Mouse (Mus musculus): Measurements from ENCODE around the gene Zfp385c. TPM values are rescaled to one million over a fixed set of nuclear protein-coding genes. Genes with fewer than 3 reads are reported as not detected.

The Zfp385c gene
- polyA plus RNA-seq, 1 experiment from 2014 or later: 1.5 TPM

DNA sequence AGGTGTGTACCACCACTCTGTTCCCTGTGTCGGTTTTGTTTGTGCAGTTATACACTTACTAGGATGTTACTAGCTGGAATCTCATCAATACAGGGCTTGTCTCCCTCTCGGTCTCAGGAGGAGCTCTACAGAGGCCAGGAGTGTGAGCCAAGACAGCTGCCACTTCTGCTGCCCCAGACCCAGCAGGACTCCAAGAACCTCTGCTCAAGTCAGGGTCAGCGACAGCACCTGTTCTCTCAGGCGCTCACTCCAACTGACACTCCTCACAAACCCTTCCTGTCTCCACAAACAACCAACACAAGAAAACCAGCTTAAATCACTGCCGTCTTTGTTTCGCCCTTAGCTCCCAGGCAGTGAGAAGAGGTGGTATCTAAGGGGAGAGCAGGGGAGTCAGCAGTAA, 36.3 kb upstream of the Zfp385c start:
- H3K4me3 ChIP-seq: no peak overlapping the region
- H3K9ac ChIP-seq: no peak overlapping the region
- no peak for ATAC-seq (ENCODE audit: insufficient number of reproducible peaks, insufficient read depth, low FRiP score, low TSS enrichment)
- WGBS: 80% methylated on average over 6 of the region's 6 CpGs
- peaks cover 13% of the 10 kb centered on the region for H3K4me1 ChIP-seq
- no peak overlapping the region for H3K27ac ChIP-seq
- H3K4me2 ChIP-seq (replicated peaks): no peak overlapping the region
- H3K36me3 ChIP-seq: peaks cover 16% of the 10 kb centered on the region
- H3K27me3 ChIP-seq: no peaks in the 10 kb centered on the region
- H3K9me3 ChIP-seq: no peaks in the 10 kb centered on the region

DNA sequence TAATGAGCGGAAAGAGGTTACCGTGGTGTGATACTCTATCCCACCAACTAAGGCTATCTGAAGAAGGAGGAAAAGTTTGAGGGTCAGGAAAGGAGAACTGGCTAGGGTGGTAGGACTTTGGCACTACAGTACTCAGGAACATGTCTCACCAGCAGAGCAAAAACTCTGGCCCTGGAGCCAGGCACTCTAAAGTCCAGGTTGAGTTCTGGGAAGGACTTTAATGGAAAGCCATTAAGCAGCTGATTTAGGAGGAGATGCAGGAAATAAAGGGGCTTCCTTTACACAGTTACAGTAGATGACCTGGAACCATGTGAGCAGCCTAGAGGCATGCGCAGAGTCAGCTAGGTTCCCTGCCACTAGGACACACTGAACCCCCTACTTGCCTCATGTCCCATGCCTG, 34.9 kb upstream of the Zfp385c start:
- Histone ChIP-seq H3K4me1 (peaks cover 13% of the 10 kb centered on the region), H3K4me2 (replicated peaks) (no peak overlapping the region), H3K27me3 (no peaks in the 10 kb centered on the region), H3K4me3 (no peak overlapping the region), H3K36me3 (peaks cover 16% of the 10 kb centered on the region; the same call in 1 of the 2 replicates), H3K9ac (no peak overlapping the region), H3K27ac (no peak overlapping the region), H3K9me3 (no peaks in the 10 kb centered on the region)
- 86% methylated on average over 3 of the region's 3 CpGs for WGBS
- no peak for ATAC-seq (ENCODE audit: insufficient number of reproducible peaks, insufficient read depth, low FRiP score, low TSS enrichment)

DNA sequence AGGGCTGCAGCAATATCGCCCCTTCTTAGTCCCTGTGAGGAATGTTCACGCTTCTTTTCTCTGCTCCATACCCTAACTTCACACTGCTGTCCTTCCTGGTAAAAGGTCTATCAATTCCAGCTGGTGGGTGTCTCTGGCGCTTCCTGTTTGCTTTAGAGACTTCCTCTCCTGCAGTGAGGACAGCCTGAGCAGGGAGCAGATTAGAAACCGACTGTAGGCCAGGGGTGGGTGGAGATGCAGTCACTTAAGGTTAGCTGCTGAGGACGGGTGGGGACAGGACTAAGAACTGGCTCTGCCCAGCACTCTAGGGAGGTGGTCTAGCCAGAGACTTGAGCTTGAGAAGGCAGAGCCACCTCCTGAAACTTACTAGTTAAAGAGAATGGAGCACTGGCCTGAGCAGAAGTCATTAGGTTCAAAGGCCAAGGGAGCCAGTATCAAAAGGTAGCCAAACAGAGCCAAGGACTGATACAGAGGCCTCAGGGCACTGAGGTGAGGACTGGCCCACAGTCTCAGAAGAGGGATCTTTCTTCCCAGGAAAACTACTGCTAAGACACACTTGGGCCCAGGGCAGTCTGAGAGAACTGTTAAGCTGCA, 32.8 kb upstream of the Zfp385c start:
- H3K9ac ChIP-seq: no peak overlapping the region
- no peaks in the 10 kb centered on the region for H3K9me3 ChIP-seq
- H3K27ac ChIP-seq: 0 out of 2 replicates have a peak overlapping the region, but pooled peaks have one; percentile 46
- no peak for ATAC-seq (ENCODE audit: insufficient number of reproducible peaks, insufficient read depth, low FRiP score, low TSS enrichment)
- WGBS: 24% methylated on average over 5 of the region's 5 CpGs
- no peak overlapping the region for H3K4me2 ChIP-seq (replicated peaks)
- peaks cover 16% of the 10 kb centered on the region; the same call in 1 of the 2 replicates for H3K36me3 ChIP-seq
- H3K4me1 ChIP-seq: peaks cover 13% of the 10 kb centered on the region
- H3K27me3 ChIP-seq: no peaks in the 10 kb centered on the region
- no peak overlapping the region for H3K4me3 ChIP-seq

DNA sequence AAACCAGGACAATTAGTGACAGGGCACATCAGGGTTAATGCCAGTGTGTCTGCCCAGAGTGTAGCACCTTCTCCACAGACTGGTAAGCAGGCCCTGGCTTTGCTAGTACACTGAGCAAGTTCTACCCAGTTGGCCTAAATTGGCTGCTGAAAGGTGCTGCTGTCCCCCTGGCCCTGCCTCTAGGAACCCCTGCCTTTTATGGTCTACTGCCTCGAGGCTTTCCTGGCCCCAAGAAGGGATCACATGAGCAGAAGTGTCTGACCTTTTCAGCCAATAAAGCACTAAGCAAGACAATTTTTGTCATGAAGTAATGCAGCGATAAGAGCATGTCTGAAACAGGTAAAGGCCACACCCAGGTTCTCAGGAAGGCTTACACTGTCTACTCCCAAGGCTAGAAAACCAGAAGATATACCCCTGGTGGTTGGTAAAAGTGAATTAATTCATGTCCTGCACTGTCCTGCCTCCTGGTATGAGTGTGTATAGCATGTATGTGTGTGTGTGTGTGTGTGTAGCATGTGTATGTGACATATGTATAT, 30.3 kb upstream of the Zfp385c start:
- Histone ChIP-seq H3K4me3 (no peak overlapping the region), H3K4me1 (peaks cover 13% of the 10 kb centered on the region), H3K36me3 (peaks cover 24% of the 10 kb centered on the region), H3K27me3 (no peaks in the 10 kb centered on the region), H3K9ac (no peak overlapping the region), H3K4me2 (replicated peaks) (no peak overlapping the region), H3K9me3 (no peaks in the 10 kb centered on the region), H3K27ac (no peak overlapping the region)
- ATAC-seq (ENCODE audit: insufficient number of reproducible peaks, insufficient read depth, low FRiP score, low TSS enrichment): no peak
- 61% methylated on average over 2 of the region's 2 CpGs for WGBS

DNA sequence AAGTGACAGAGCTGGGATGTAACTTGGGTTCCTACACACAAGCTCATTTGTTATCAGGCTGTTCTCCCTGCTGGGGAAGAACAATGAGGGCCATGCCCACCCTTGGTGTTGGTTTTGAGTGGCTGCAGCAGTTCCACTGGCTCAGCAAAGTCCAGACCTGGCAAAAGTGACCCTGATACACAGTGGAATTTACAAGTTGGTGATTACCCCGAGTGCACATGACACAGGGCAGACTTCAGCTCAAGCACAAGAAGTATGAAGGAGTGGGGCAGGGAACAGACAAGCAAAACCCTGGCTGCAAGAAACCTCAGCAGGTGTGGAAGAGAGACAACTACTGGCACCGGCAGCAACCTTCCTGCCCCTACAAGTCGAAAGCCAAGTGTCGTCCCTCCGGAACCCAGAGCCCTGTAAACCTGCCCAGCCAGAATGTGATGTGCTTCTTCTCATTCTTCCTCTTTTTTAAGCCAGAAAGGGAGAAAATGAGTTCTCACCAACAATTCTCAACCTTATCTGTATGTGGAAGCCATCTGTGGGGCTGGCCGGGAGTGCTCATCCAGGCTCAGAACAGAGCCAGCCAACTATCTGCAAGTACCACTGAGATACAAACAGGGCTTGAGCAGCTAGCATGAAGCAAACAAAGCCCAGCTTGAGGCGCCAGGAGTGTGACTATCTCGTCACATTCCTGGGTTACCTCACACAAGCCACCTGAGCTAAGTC, 29.7 kb upstream of the Zfp385c start:
- H3K9me3 ChIP-seq: no peaks in the 10 kb centered on the region
- peaks cover 30% of the 10 kb centered on the region for H3K36me3 ChIP-seq
- H3K9ac ChIP-seq: no peak overlapping the region
- H3K4me3 ChIP-seq: no peak overlapping the region
- H3K4me1 ChIP-seq: peaks cover 13% of the 10 kb centered on the region
- 75% methylated on average over 8 of the region's 8 CpGs for WGBS
- H3K27ac ChIP-seq: no peak overlapping the region
- H3K4me2 ChIP-seq (replicated peaks): no peak overlapping the region
- no peak for ATAC-seq (ENCODE audit: insufficient number of reproducible peaks, insufficient read depth, low FRiP score, low TSS enrichment)
- no peaks in the 10 kb centered on the region for H3K27me3 ChIP-seq

DNA sequence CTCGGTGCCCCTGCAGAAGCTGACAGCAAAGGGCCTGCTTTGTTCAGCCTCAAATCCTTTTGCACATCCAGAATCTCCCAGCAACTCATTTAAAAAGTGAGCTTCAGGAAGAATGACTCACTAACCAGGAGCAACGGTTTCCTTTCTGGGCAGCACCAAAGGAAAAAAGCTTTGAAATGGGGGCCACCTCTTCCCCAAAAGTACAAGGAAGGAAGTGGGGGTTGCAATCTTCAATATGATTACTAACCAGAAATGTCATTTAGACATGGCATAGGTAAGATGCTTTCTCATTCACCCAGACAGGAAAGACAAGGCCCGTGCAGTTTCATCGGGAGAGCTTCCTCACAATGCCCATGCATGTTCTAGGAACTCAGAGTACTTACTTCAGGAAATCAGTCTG, 29.0 kb upstream of the Zfp385c start:
- Histone ChIP-seq H3K4me1 (peaks cover 13% of the 10 kb centered on the region), H3K4me2 (replicated peaks) (no peak overlapping the region), H3K9me3 (no peaks in the 10 kb centered on the region), H3K36me3 (peaks cover 36% of the 10 kb centered on the region), H3K4me3 (no peak overlapping the region), H3K27ac (no peak overlapping the region), H3K27me3 (no peaks in the 10 kb centered on the region), H3K9ac (no peak overlapping the region; the same call in 1 of the 2 replicates)
- no peak for ATAC-seq (ENCODE audit: insufficient number of reproducible peaks, insufficient read depth, low FRiP score, low TSS enrichment)
- 72% methylated on average over 4 of the region's 4 CpGs for WGBS

DNA sequence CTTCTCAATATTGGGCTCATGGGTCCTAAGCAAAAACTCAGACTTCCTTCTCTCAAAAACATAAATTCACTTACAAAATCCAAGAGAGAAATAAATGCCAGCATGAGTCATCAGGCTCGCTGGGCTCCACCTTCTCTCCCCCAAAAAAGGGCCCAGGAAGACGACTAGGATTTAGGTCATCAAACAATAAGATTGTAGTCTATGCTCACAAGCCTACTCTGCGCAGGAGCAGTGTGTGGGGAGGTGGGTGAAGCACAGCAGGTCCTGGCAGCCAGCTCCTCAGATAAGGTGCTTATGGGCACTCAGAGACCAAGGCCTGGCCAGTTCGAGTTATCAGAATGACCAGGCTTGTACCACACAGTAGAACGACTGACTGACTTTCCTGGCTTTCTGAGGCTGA, 28.1 kb upstream of the Zfp385c start:
- H3K36me3 ChIP-seq: peaks cover 45% of the 10 kb centered on the region
- H3K4me3 ChIP-seq: no peak overlapping the region
- H3K9me3 ChIP-seq: no peaks in the 10 kb centered on the region
- ATAC-seq (ENCODE audit: insufficient number of reproducible peaks, insufficient read depth, low FRiP score, low TSS enrichment): no peak
- no peaks in the 10 kb centered on the region for H3K27me3 ChIP-seq
- no peak overlapping the region for H3K9ac ChIP-seq
- 82% methylated on average over 5 of the region's 5 CpGs for WGBS
- no peak overlapping the region for H3K4me2 ChIP-seq (replicated peaks)
- H3K4me1 ChIP-seq: peaks cover 11% of the 10 kb centered on the region
- H3K27ac ChIP-seq: 0 out of 2 replicates have a peak overlapping the region, but pooled peaks have one; percentile 52

DNA sequence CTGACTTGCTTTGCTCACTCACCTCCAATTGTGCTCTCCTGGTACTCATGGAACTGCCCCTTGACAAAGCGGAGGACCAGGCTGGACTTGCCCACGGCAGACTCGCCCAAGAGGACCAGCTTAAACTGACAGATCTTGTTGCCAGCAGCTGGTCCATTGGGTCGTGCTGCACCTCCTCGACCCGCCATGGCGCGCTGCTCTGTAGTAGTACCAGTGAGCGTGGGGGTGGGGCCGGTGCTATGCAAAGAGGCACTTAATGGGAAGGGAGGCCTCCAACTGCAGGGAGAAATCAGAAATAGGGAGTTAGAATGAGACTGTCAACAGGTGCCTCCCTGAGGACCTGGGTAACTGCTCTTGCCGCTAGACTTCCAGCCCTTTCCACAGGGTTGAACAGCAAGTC, 27.6 kb upstream of the Zfp385c start:
- H3K9ac ChIP-seq: no peak overlapping the region
- no peak overlapping the region for H3K4me2 ChIP-seq (replicated peaks)
- H3K4me3 ChIP-seq: no peak overlapping the region
- 85% methylated on average over 11 of the region's 11 CpGs for WGBS
- H3K36me3 ChIP-seq: peaks cover 47% of the 10 kb centered on the region
- H3K27me3 ChIP-seq: no peaks in the 10 kb centered on the region
- H3K4me1 ChIP-seq: peaks cover 7% of the 10 kb centered on the region
- no peak for ATAC-seq (ENCODE audit: insufficient number of reproducible peaks, insufficient read depth, low FRiP score, low TSS enrichment)
- H3K9me3 ChIP-seq: no peaks in the 10 kb centered on the region
- H3K27ac ChIP-seq: no peak overlapping the region

DNA sequence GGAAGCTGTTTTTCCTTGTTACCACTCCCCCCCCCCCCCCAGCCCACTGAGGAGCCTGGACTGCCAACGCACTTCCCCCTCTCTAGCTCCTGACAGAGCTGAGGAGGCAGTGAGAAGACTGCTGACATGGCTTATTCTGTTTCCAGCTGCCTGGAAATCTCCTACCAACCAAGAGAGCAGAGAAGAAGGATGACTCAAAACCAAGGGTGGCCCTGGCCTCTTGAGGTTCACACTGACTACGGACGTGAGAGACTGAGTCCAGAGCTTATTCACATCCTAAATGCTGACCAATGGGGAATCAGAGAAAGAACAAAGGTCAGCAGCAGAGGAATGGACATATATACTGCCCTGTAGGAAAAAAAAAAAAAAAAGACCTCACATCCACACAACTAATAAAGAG, 27.1 kb upstream of the Zfp385c start:
- no peaks in the 10 kb centered on the region for H3K9me3 ChIP-seq
- H3K36me3 ChIP-seq: peaks cover 48% of the 10 kb centered on the region
- H3K4me2 ChIP-seq (replicated peaks): no peak overlapping the region
- 83% methylated on average over 3 of the region's 3 CpGs for whole genome bisulfite sequencing
- H3K27me3 ChIP-seq: no peaks in the 10 kb centered on the region
- H3K9ac ChIP-seq: no peak overlapping the region
- H3K4me1 ChIP-seq: peaks cover 3% of the 10 kb centered on the region
- no peak for ATAC-seq (ENCODE audit: insufficient number of reproducible peaks, insufficient read depth, low FRiP score, low TSS enrichment)
- no peak overlapping the region for H3K4me3 ChIP-seq
- H3K27ac ChIP-seq: no peak overlapping the region

DNA sequence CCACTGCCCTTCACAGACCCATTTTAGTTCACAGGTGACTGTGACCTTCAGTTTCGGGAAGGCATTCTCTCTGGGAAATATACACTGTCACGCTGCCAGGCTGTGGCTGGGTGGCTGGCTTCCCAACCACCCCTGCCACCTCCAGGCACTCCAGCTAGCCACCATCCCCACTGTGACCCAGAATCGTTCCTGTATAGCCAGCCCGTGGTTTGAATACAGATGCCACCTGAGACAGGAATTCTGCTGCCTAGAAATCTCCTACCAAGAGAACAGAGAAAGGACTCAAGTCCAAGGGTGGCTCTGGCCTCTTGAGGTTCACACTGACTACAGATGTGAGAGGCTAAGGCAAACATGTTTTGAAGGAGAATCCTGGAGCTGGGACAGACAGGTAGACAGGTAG, 26.6 kb upstream of the Zfp385c start:
- no peak overlapping the region for H3K9ac ChIP-seq
- H3K27me3 ChIP-seq: no peaks in the 10 kb centered on the region
- no peak overlapping the region for H3K4me2 ChIP-seq (replicated peaks)
- no peaks in the 10 kb centered on the region for H3K9me3 ChIP-seq
- H3K27ac ChIP-seq: no peak overlapping the region
- no peak for ATAC-seq (ENCODE audit: insufficient number of reproducible peaks, insufficient read depth, low FRiP score, low TSS enrichment)
- no peak overlapping the region for H3K4me3 ChIP-seq
- H3K36me3 ChIP-seq: peaks cover 48% of the 10 kb centered on the region
- peaks cover 7% of the 10 kb centered on the region for H3K4me1 ChIP-seq
- 89% methylated on average over 4 of the region's 4 CpGs for WGBS

DNA sequence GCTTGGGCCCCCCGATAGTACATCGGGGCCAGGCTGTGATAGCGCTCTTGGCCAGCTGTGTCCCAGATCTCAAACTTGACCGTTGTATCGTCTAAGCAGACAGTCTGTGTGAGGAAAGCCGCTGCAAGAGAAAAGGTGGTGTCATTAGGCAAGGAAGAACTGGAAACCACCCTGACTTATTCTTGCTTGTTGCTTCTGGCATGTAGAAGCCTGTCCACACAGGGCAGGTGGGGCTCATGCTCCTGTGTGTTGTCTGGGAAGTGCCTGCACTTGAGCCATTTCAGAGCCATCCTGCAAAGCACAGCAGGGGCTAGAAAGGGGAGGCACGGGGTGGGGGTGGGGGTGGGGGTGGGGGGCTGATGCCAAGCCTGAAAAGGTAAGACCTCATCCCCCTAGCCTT, 26.2 kb upstream of the Zfp385c start:
- Histone ChIP-seq H3K27ac (no peak overlapping the region), H3K4me1 (peaks cover 11% of the 10 kb centered on the region), H3K36me3 (peaks cover 48% of the 10 kb centered on the region), H3K27me3 (no peaks in the 10 kb centered on the region), H3K9me3 (no peaks in the 10 kb centered on the region), H3K4me2 (replicated peaks) (no peak overlapping the region), H3K9ac (no peak overlapping the region), H3K4me3 (no peak overlapping the region)
- no peak for ATAC-seq (ENCODE audit: insufficient number of reproducible peaks, insufficient read depth, low FRiP score, low TSS enrichment)
- WGBS: 89% methylated on average over 7 of the region's 7 CpGs

DNA sequence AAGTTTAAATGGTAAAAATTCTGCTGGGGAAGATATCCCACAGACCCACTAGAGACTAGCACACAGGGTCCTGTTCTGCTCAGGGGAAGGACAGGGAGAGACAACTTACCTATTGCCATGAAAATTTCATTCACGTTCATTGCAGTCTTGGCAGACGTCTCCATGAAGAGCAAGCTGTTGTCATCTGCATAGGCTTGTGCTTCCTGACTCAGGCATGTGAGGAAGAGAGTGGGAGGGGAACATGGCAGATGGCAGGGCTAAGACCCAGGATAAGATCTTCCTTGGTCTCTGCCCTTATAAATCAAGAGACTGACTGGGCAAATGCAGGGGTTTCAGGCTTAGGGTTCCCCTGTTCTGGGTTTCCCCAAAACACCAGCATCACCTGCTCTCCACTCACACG, 24.4 kb upstream of the Zfp385c start:
- H3K27ac ChIP-seq: no peak overlapping the region
- no peaks in the 10 kb centered on the region for H3K9me3 ChIP-seq
- peaks cover 48% of the 10 kb centered on the region for H3K36me3 ChIP-seq
- H3K4me2 ChIP-seq (replicated peaks): no peak overlapping the region
- H3K27me3 ChIP-seq: no peaks in the 10 kb centered on the region
- ATAC-seq (ENCODE audit: insufficient number of reproducible peaks, insufficient read depth, low FRiP score, low TSS enrichment): no peak
- H3K4me1 ChIP-seq: peaks cover 22% of the 10 kb centered on the region
- H3K9ac ChIP-seq: no peak overlapping the region
- no peak overlapping the region for H3K4me3 ChIP-seq
- WGBS: 87% methylated on average over 3 of the region's 3 CpGs
